Mouse (Mus musculus) right cerebral cortex, postnatal 10 days (tissue): ENCODE data around the gene Cmss1.

ENCODE experiments used
- DNase-seq, 2 experiments: peaks; one replicate each; pipeline ENCODE4 v3.0.0; 2021; ENCODE audit warnings: low spot score in 2 of 2

Cmss1 gene

DNA sequence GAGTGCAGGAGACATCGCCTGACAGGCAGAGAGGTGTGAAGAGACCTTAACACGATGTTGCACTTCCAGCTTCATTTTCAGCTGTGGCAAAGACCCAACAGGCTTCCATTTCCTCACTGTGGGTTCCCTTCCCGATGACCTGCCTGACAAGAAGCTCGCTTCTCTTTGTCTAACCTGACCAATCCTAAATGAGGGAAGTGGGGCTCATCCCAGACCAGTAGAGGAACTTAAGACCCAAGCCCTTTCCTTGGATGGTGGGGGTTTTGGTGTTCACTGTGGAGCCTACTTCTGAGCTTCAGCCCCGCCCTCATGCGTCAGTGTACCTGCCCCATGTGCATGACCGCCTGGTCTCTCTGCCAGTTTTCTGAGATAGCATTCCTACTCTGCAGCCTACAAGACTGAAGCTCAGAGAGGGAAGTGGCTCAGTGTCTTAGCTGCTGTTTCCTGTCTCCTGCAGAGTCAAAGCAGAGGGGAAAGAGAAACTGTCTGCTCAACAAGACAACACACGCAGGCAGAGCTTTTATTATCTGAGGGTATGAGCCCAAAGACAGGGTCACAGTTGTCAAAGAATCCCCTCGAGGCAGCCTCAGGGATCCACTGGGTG, 305.1 kb downstream of the Cmss1 start:
- DNase-seq = peak in 1 of 2 experiments; percentile 30

DNA sequence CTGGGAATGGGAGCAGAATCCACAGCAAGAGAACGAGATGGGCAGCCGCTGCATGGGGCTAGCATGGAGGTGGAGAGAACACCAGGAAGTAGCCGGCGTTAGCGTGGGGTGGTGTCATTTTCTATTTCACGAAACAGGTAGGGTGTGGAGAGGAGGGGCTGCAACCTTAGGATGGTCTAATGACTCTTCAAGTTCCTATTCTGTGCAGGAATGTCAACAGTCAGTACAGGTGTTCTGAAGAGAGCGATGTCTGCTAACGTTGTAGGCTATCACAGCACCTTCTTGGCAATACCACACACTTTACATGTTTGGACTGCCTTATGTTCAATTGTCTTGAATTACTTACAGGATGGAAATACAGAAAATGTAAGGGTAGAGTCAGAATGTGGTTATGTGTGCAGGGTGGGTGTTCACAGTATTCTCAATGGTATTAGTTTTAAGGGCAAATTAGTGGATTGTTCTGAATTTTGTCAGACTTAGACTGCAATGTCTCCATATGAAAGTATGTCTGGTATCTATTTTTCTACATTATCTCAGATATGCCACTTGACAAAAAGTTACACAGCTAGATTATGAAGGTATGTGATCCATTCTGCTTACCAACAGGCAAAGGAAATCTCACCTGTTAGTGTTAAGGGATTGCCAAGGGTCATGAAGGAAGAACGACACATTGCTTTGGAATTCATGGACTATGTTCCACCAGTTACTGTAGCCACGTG, 311.3 kb downstream of the Cmss1 start:
- DNase-seq = no peak

DNA sequence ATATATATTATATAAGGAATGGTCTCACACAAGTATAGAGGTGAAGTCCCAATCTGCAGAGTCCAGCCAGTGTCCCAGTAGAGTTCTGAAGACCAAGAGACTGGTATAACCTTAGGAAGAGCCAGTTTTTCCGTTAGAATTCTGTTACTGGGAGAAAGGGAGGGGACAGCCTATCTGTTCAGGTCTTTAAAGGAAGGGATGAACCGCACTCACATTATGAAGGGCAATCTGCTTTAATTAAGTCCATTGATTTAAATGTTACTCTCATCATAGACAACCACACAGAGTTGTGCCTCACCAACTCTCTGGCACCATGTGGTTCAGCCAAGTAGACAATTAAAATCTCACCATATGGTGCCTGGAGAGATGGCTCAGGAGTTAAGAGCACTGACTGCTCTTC, 313.9 kb downstream of the Cmss1 start, which contains the start of gene Tmem30c:
Gene Tmem30c (minus strand): TSS at position 101 of the 400 bp plus-strand sequence.
- no peak for DNase-seq

DNA sequence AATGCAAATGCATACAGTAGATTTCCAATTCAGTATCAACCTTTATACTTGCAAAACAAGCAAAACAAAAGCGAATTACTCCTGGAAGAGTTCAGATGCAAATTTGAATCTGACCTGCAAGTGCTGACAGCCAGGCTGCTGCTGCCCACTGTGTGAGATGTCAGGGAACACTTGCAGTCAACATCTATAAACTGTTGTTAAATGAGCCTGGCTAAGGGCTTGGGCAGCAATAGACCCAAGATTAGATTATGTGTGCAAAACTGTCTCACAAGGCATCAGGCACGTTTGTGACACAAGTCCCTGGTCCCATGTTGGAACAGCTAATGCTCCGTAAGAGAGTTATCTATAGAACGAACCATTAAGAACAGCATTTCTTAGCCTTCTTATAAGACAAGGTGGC, 314.4 kb downstream of the Cmss1 start:
- DNase-seq = no peak

DNA sequence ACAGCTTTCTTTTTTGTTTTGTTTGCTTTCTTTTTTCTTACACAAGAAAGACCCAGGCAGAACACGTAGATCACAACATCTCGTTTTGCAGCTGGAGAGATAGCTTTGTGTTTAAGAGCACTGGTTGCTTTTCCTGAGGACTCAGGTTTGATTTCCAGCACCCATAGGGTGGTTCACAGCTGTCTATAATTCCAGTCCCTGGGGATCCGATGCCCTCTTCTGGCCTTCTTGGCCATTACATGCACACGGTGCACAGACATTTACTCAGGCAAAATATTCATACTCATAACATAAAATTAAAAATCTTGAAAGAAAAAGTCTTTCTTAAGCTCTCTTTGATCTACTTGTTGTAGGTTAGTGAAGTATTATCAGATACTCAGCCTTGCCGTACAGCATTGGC, 315.0 kb downstream of the Cmss1 start:
- no peak for DNase-seq

DNA sequence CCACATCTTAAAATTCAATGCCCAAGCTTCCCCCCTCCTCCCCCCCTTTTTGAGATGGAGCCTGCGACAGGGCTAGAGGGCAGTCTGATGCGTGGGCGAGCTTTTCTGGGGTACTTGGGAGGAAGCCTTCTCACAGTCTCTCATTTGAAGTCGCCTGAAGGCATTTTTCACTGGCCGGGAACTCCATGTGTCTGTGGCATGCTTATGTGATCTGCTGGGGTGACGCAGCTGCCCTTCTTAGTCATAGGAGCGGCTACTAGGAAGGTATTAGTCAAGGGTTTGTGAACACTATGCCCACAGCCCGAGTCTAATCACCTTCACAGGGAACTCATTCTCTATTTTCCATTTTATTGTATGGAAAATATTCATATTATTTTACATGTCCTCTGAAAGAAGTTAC, 325.2 kb downstream of the Cmss1 start:
- DNase-seq = no peak

DNA sequence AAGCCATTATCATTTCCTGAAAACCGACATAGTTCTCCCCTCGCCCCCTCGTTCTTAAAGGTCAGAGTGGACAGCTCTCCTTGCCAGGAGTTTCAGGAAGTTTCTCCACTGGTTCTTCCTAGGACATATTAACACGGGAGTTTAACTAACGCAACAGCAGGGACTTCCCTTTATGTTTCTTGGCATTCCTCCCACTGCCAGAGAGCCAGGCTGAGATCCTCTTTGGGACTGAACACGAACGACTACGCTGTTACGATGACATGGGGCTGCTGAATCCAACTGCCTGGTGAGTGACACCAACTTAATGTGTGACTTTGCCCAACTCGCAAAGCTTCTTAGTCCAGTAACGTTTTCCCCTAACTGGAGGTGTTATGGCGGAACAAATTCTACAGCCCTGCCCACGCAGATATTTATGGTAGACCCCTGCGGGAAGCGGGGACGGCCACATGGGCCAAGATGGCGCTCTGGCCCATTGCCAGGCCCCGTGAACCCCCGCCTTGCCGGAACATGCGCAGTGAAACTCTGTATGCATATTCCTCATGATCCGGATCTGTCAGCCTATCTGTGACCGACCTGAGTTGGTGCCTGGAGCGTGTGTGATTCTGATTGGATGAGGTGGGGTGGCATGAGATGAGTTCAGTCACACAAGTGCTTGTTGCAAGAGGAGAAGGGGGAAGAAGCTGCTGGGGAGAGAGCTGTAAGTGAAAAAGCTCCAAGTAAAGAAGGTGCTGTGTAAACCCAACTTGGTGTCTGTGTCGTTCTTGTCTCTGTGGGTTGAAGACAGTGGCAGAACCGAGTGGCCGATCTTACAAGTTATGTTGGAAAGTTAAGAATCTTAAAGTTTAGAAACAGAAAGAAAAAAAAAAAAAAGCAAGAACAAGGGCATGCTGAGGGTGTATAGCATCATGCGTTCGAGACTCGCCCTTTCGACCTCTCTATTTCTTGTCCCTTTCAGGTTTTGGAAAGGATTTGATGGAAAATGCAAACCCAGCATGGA, 326.1 kb downstream of the Cmss1 start:
- DNase-seq = no peak

DNA sequence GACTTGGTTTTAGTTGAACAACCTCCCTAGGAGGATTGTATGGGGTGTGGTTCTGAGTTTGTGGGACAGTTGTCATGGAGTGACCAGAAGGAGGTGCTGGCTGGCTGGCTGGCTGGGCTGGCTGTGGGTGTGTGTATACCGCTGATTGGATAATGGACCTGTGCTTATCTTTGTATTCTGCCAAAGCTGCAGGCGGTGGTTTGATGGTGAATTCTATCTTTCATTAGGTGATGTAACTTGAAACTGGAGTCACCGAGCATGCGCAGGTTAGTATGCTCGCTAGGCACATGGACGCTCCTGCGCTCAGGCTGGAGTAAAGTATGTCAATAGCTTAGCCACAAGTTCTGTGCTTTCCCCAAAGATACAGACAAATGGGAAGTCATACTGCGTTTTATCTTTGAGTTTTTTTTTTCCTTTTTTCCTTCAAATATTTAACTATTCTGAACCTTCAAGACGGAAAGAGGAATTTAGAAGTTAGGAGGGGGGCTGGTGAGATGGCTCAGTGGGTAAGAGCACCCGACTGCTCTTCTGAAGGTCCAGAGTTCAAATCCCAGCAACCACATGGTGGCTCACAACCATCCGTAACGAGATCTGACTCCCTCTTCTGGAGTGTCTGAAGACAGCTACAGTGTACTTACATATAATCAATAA, 327.6 kb downstream of the Cmss1 start:
- DNase-seq = no peak

DNA sequence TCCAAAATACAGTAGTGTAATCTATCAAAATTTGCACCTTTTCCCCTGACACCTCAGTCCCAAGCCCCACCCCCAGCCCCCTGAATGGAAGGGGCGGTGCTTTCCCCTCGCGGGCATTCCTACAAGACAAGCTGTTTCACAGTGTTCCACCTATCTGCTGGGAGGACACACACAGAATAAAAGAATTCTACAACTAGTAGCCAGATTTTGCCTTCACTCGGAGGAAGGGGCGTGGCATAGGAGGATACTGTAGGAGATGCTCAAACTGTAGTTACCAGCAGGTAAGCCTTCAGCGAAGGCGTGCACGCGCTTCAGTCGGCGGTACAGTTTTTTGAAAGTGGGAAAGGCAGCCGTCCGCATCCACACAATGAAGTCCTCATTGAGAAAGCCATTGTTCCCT, 336.9 kb downstream of the Cmss1 start:
- DNase-seq = no peak

DNA sequence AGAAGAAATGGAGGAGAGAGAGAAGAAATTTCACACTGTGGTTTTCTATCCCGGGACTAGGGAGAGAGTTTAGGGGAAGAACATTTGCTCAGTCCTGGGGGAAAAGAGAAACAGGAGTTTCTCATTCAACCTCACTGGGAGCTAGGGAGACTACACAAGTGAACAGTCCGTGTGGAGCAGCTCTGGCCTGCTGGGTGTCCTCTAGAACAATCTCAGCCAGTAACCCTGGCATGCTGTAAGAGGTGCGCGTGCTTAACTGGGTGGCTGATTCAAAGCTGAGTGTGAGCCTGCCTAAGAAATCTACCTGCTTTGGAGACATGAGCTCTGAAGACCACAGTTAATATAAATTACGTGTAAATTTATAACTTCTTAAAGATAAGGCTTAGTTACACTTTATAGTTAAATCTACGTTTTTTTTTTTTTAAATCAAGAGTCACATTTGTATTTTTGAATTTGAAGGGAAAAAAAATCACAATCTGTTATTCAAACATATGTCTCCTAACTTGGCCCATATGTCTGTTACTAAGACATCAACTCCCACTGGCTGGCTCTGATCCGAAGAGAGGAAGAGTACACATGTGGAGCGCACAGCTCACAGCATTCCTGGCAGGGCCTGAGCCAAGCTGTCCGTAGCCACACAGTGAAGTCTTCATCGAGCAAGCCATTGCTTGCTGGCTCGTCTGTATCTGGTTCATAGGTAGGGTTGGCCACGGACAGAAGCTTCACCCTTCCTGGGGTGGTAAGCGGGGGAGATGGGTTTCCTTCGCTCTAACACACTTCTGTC, 338.4 kb downstream of the Cmss1 start:
- DNase-seq = peak; percentile 75 to 87

DNA sequence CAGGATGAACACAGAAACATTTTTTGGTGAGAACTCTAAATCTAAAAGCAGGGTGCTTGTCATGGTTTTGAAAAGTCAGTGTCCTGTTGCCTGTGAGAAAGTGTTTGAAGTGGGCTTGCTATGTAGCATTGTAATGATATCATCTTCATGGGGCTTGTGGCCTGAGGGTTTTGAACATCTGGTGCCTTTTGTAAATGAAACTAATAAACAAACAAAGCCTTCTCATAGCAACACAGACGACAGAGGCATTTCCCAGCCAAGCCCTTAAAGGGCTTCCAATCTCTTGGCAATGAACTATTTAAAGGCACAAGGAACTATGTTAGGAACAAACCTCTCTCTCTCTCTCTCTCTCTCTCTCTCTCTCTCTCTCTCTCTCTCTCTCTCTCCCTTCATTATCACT, 339.6 kb downstream of the Cmss1 start:
- no peak for DNase-seq

DNA sequence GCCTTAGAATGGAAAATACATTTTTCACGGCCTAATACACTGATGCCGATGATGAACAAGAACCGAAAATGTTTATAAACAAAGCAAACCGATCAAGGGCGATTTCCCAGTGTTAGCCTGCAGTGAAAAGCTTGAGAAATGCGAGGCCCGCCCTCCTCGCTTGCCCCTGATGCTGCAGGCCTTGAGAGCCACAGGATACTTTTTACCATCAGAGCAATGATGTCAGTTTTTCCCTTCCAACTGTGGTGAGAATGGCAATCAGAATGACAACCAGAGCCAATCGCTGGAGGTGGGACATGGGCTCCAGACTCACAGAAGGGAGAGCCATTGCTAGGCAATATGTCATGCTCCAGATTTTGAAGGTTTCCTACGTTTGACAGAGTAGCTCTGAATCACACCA, 346.5 kb downstream of the Cmss1 start:
- no peak for DNase-seq

DNA sequence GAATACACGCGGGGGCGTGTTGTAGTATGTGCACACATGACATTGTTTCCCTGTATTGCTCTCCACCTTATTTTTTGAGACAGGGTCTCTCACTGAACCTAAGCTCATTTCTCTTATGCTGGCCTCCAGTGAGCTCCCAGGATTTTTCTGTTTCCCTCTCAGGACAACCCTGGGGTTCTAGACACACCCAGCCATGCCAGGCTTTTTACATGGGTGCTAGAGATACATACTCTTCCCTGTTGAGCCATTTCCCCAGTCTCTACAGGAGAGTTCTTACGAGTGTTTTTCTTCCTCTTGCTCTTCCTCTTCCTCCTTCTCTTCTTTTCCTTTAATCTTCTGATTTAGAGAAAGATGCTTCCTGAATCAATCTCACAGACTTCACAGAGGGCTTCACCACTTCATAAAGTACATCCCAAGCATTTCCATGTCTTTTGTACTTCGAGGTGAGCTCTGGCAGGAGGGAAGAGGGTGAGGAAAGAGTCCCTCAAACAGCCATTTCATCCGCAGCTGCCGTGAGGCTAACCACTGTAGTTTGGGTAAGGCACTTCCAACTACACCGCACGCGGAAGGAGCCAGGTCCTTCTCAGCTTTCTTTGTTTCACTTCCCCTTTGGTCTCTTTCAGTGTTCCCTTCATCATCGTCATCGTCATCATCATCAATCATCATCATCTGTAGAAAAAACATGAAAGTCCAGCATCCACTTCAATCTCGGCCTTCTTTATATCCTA, 347.1 kb downstream of the Cmss1 start:
- no peak for DNase-seq
